Mouse (Mus musculus): Measurements from ENCODE around the gene Rap1gap2. TPM values are rescaled to one million over a fixed set of nuclear protein-coding genes. Genes with fewer than 3 reads are reported as not detected.

Gene Rap1gap2
- polyA plus RNA-seq, 1 experiment from 2014 or later, result 6.6 TPM

- H3K4me3 ChIP-seq (ENCODE audit: low read depth, low read length), result no peak overlapping the region
- no peak overlapping the region for H3K4me2 ChIP-seq
These were observed 122.8 kb downstream of the Rap1gap2 start for GRCm38 (mm10) chr11:74487952-74488351.

GRCm38 (mm10) chr11:74485435-74486217 lies 125.1 kb downstream of the Rap1gap2 start:
- WGBS (ENCODE audit: insufficient replicate concordance), result 83% methylated on average over 7 of the region's 7 CpGs
- H3K4me3 ChIP-seq (ENCODE audit: low read depth, low read length), result no peak overlapping the region
- no peaks in the 10 kb centered on the region for H3K27me3 ChIP-seq (ENCODE audit: control insufficient read depth, insufficient read depth, low read length)
- no peak overlapping the region for H3K9ac ChIP-seq (ENCODE audit: low read depth, low read length)
- peaks cover 14% of the 10 kb centered on the region for H3K4me1 ChIP-seq (ENCODE audit: control insufficient read depth, insufficient read depth, low read length)
- H3K4me2 ChIP-seq, result no peak overlapping the region
- no peaks in the 10 kb centered on the region for H3K36me3 ChIP-seq (ENCODE audit: control insufficient read depth, insufficient read depth, low read length)
- H3K9me3 ChIP-seq (replicated peaks; ENCODE audit: control insufficient read depth, low read length), result no peaks in the 10 kb centered on the region
- ATAC-seq (replicated peaks; ENCODE audit: insufficient number of reproducible peaks, low FRiP score, low TSS enrichment), result no peak
- H3K27ac ChIP-seq (ENCODE audit: low read depth, low read length), result no peak overlapping the region

More at GRCm38 (mm10) chr11:74487952-74488351, 122.8 kb downstream of the Rap1gap2 start:
- H3K9ac ChIP-seq (ENCODE audit: low read depth, low read length), result no peak overlapping the region
- no peaks in the 10 kb centered on the region for H3K9me3 ChIP-seq (replicated peaks; ENCODE audit: control insufficient read depth, low read length)
- peak overlapping the region; percentile 4; the same call in 1 of the 2 replicates for H3K27ac ChIP-seq (ENCODE audit: low read depth, low read length)
- H3K36me3 ChIP-seq (ENCODE audit: control insufficient read depth, insufficient read depth, low read length), result no peaks in the 10 kb centered on the region
- ATAC-seq (replicated peaks; ENCODE audit: insufficient number of reproducible peaks, low FRiP score, low TSS enrichment), result no peak
- no peaks in the 10 kb centered on the region for H3K27me3 ChIP-seq (ENCODE audit: control insufficient read depth, insufficient read depth, low read length)
- peaks cover 16% of the 10 kb centered on the region for H3K4me1 ChIP-seq (ENCODE audit: control insufficient read depth, insufficient read depth, low read length)
- WGBS (ENCODE audit: insufficient replicate concordance), result 27% methylated on average over 3 of the region's 3 CpGs

GRCm38 (mm10) chr11:74483871-74484270 lies 126.8 kb downstream of the Rap1gap2 start:
- H3K4me3 ChIP-seq (ENCODE audit: low read depth, low read length), result no peak overlapping the region
- no peak overlapping the region for H3K27ac ChIP-seq (ENCODE audit: low read depth, low read length)
- WGBS (ENCODE audit: insufficient replicate concordance), result 69% methylated on average over 5 of the region's 5 CpGs
- H3K9me3 ChIP-seq (replicated peaks; ENCODE audit: control insufficient read depth, low read length), result no peaks in the 10 kb centered on the region
- no peak overlapping the region for H3K4me2 ChIP-seq
- H3K27me3 ChIP-seq (ENCODE audit: control insufficient read depth, insufficient read depth, low read length), result no peaks in the 10 kb centered on the region
- H3K36me3 ChIP-seq (ENCODE audit: control insufficient read depth, insufficient read depth, low read length), result no peaks in the 10 kb centered on the region
- no peak overlapping the region for H3K9ac ChIP-seq (ENCODE audit: low read depth, low read length)
- no peak for ATAC-seq (replicated peaks; ENCODE audit: insufficient number of reproducible peaks, low FRiP score, low TSS enrichment)
- peaks cover 21% of the 10 kb centered on the region for H3K4me1 ChIP-seq (ENCODE audit: control insufficient read depth, insufficient read depth, low read length)

GRCm38 (mm10) chr11:74483153-74483817 lies 127.4 kb downstream of the Rap1gap2 start:
- 76% methylated on average over 6 of the region's 6 CpGs for WGBS (ENCODE audit: insufficient replicate concordance)
- H3K4me1 ChIP-seq (ENCODE audit: control insufficient read depth, insufficient read depth, low read length), result peaks cover 19% of the 10 kb centered on the region

GRCm38 (mm10) chr11:74481797-74482196 lies 128.9 kb downstream of the Rap1gap2 start:
- no peaks in the 10 kb centered on the region for H3K27me3 ChIP-seq (ENCODE audit: control insufficient read depth, insufficient read depth, low read length)
- peaks cover 7% of the 10 kb centered on the region; the same call in 1 of the 2 replicates for H3K4me1 ChIP-seq (ENCODE audit: control insufficient read depth, insufficient read depth, low read length)
- H3K9ac ChIP-seq (ENCODE audit: low read depth, low read length), result no peak overlapping the region
- H3K4me3 ChIP-seq (ENCODE audit: low read depth, low read length), result no peak overlapping the region
- H3K4me2 ChIP-seq, result no peak overlapping the region
- no peak overlapping the region for H3K27ac ChIP-seq (ENCODE audit: low read depth, low read length)
- H3K9me3 ChIP-seq (replicated peaks; ENCODE audit: control insufficient read depth, low read length), result no peaks in the 10 kb centered on the region
- peak; percentile 60; the same call in 1 of the 2 replicates for ATAC-seq (replicated peaks; ENCODE audit: insufficient number of reproducible peaks, low FRiP score, low TSS enrichment)
- no peaks in the 10 kb centered on the region for H3K36me3 ChIP-seq (ENCODE audit: control insufficient read depth, insufficient read depth, low read length)
- 68% methylated on average over 5 of the region's 5 CpGs for WGBS (ENCODE audit: insufficient replicate concordance)

More at GRCm38 (mm10) chr11:74483153-74483817, 127.4 kb downstream of the Rap1gap2 start:
- Histone ChIP-seq H3K9ac (ENCODE audit: low read depth, low read length) (no peak overlapping the region), H3K4me3 (ENCODE audit: low read depth, low read length) (no peak overlapping the region), H3K9me3 (replicated peaks; ENCODE audit: control insufficient read depth, low read length) (no peaks in the 10 kb centered on the region), H3K27me3 (ENCODE audit: control insufficient read depth, insufficient read depth, low read length) (no peaks in the 10 kb centered on the region), H3K36me3 (ENCODE audit: control insufficient read depth, insufficient read depth, low read length) (no peaks in the 10 kb centered on the region), H3K4me2 (no peak overlapping the region), H3K27ac (ENCODE audit: low read depth, low read length) (no peak overlapping the region)
- ATAC-seq (replicated peaks; ENCODE audit: insufficient number of reproducible peaks, low FRiP score, low TSS enrichment), result no peak

GRCm38 (mm10) chr11:74479715-74480289 lies 130.9 kb downstream of the Rap1gap2 start:
- Histone ChIP-seq H3K4me1 (ENCODE audit: control insufficient read depth, insufficient read depth, low read length) (peaks cover 13% of the 10 kb centered on the region), H3K9ac (ENCODE audit: low read depth, low read length) (no peak overlapping the region), H3K4me3 (ENCODE audit: low read depth, low read length) (no peak overlapping the region), H3K27ac (ENCODE audit: low read depth, low read length) (no peak overlapping the region), H3K9me3 (replicated peaks; ENCODE audit: control insufficient read depth, low read length) (no peaks in the 10 kb centered on the region), H3K27me3 (ENCODE audit: control insufficient read depth, insufficient read depth, low read length) (no peaks in the 10 kb centered on the region), H3K36me3 (ENCODE audit: control insufficient read depth, insufficient read depth, low read length) (no peaks in the 10 kb centered on the region), H3K4me2 (no peak overlapping the region)
- ATAC-seq (replicated peaks; ENCODE audit: insufficient number of reproducible peaks, low FRiP score, low TSS enrichment), result no peak
- WGBS (ENCODE audit: insufficient replicate concordance), result 81% methylated on average over 5 of the region's 5 CpGs

- Histone ChIP-seq H3K4me1 (ENCODE audit: control insufficient read depth, insufficient read depth, low read length) (peaks cover 13% of the 10 kb centered on the region), H3K36me3 (ENCODE audit: control insufficient read depth, insufficient read depth, low read length) (no peaks in the 10 kb centered on the region), H3K27ac (ENCODE audit: low read depth, low read length) (no peak overlapping the region), H3K9me3 (replicated peaks; ENCODE audit: control insufficient read depth, low read length) (no peaks in the 10 kb centered on the region), H3K27me3 (ENCODE audit: control insufficient read depth, insufficient read depth, low read length) (no peaks in the 10 kb centered on the region), H3K9ac (ENCODE audit: low read depth, low read length) (no peak overlapping the region), H3K4me2 (no peak overlapping the region), H3K4me3 (ENCODE audit: low read depth, low read length) (no peak overlapping the region)
- 75% methylated on average over 2 of the region's 2 CpGs for WGBS (ENCODE audit: insufficient replicate concordance)
- ATAC-seq (replicated peaks; ENCODE audit: insufficient number of reproducible peaks, low FRiP score, low TSS enrichment), result no peak
These were observed 131.8 kb downstream of the Rap1gap2 start for GRCm38 (mm10) chr11:74478877-74479276.

- Histone ChIP-seq H3K4me2 (no peak overlapping the region), H3K4me3 (ENCODE audit: low read depth, low read length) (no peak overlapping the region), H3K4me1 (ENCODE audit: control insufficient read depth, insufficient read depth, low read length) (peaks cover 16% of the 10 kb centered on the region), H3K9ac (ENCODE audit: low read depth, low read length) (no peak overlapping the region), H3K27ac (ENCODE audit: low read depth, low read length) (no peak overlapping the region), H3K36me3 (ENCODE audit: control insufficient read depth, insufficient read depth, low read length) (no peaks in the 10 kb centered on the region), H3K9me3 (replicated peaks; ENCODE audit: control insufficient read depth, low read length) (no peaks in the 10 kb centered on the region), H3K27me3 (ENCODE audit: control insufficient read depth, insufficient read depth, low read length) (no peaks in the 10 kb centered on the region)
- no peak for ATAC-seq (replicated peaks; ENCODE audit: insufficient number of reproducible peaks, low FRiP score, low TSS enrichment)
- 75% methylated on average over 10 of the region's 10 CpGs for WGBS (ENCODE audit: insufficient replicate concordance)
These were observed 138.0 kb downstream of the Rap1gap2 start for GRCm38 (mm10) chr11:74472671-74473070.

All from heart, embryonic 11.5 days (tissue).